Comparison of ENCODE assay signal across 20 mouse cellular contexts in genomic region chr13:73768311-73768710, GRCm38 (mm10). TPM values are rescaled to one million over a fixed set of nuclear protein-coding genes. Genes with fewer than 3 reads are reported as not detected.
DNase-seq lines count a peak whose midpoint lies in the region; ATAC-seq and TF ChIP-seq lines count a peak whose summit lies in the region.
"Had no signal": no experiment of that assay in that cellular context is flagged by ENCODE, and none has a peak within 500 bp of the region (broad histone marks: within the 10 kb centered on the region; RNA-seq: fewer than 3 reads in every experiment).

No protein-coding gene starts in this region.

- no peak overlapping the region for H3K9ac ChIP-seq in heart, embryonic 15.5 days
- 0 out of 2 replicates have a peak overlapping the region, but pooled peaks have one; percentile 28 for H3K9ac ChIP-seq in intestine, postnatal 0 days (ENCODE audit: low read depth, low read length)
- no peak overlapping the region for H3K9ac ChIP-seq in stomach, postnatal 0 days (ENCODE audit: low read length)
- H3K9ac ChIP-seq: hindbrain, embryonic 15.5 days; neural tube, embryonic 12.5 days had no signal

- H3K36me3 ChIP-seq in heart, embryonic 15.5 days, result no peaks in the 10 kb centered on the region
- H3K36me3 ChIP-seq in intestine, postnatal 0 days (ENCODE audit: control insufficient read depth, insufficient read depth), result no peaks in the 10 kb centered on the region
- peaks cover 2% of the 10 kb centered on the region; the same call in 1 of the 2 replicates for H3K36me3 ChIP-seq in stomach, postnatal 0 days (ENCODE audit: control insufficient read depth, insufficient read depth, low read length)
- H3K36me3 ChIP-seq: hindbrain, embryonic 15.5 days had no signal

- no peak for DNase-seq in heart, adult 9 months (ENCODE audit: low spot score in 2 of 2)
- peak; percentile 26 for DNase-seq in thymus, postnatal 14 days
- DNase-seq in thymus, postnatal 25 days, result no peak
- peak; percentile 58 for DNase-seq in stomach, postnatal 0 days (ENCODE audit: low spot score)
- no peak for DNase-seq in frontal cortex, adult 2 months (ENCODE audit: extremely low spot score in 1 of 2, low spot score in 1 of 2)
- DNase-seq: cerebellum, adult 9-10 months; heart, adult 11 months; heart, postnatal 14 days; kidney, postnatal 14 days; layer of hippocampus, adult 9-11 months; lung, adult 18-20 months; lung, postnatal 36 days had no signal

- H3K27ac ChIP-seq in heart, embryonic 15.5 days, result peak overlapping the region; percentile 5; the same call in 1 of the 2 replicates
- H3K27ac ChIP-seq in intestine, postnatal 0 days (ENCODE audit: low read depth, low read length), result peak overlapping the region; percentile 29
- H3K27ac ChIP-seq in stomach, postnatal 0 days (replicated peaks), result no peak overlapping the region
- H3K27ac ChIP-seq: hindbrain, embryonic 15.5 days; neural tube, embryonic 12.5 days had no signal

- no peak overlapping the region for H3K4me3 ChIP-seq in heart, embryonic 15.5 days
- no peak overlapping the region for H3K4me3 ChIP-seq in intestine, postnatal 0 days (ENCODE audit: low read depth, low read length)
- no peak overlapping the region for H3K4me3 ChIP-seq in stomach, postnatal 0 days (ENCODE audit: low read depth, low read length)
- H3K4me3 ChIP-seq: erythroblast, embryonic 14.5 days; hindbrain, embryonic 15.5 days; neural tube, embryonic 12.5 days had no signal

- H3K4me1 ChIP-seq in heart, embryonic 15.5 days (replicated peaks), result peaks cover 75% of the 10 kb centered on the region
- peaks cover 34% of the 10 kb centered on the region for H3K4me1 ChIP-seq in intestine, postnatal 0 days (replicated peaks; ENCODE audit: control insufficient read depth, insufficient read depth, low read length)
- H3K4me1 ChIP-seq in stomach, postnatal 0 days (replicated peaks; ENCODE audit: control insufficient read depth, insufficient read depth), result 0 out of 2 replicates have a peak, but pooled peaks cover 8% of the 10 kb centered on the region

- no peak for TF ChIP-seq CTCF in intestine, postnatal 0 days (IDR thresholded peaks at IDR 0.05; ENCODE audit: low read depth)
- TF ChIP-seq CTCF in stomach, postnatal 0 days (IDR thresholded peaks at IDR 0.05; ENCODE audit: low read depth), result no peak

- no peak for ATAC-seq in heart, embryonic 15.5 days (replicated peaks; ENCODE audit: insufficient number of reproducible peaks, insufficient read depth, low FRiP score, low read depth)
- ATAC-seq in intestine, postnatal 0 days, result 0 out of 2 replicates have a peak, but pooled peaks have one; percentile 4
- no peak for ATAC-seq in stomach, postnatal 0 days (ENCODE audit: low FRiP score, low TSS enrichment)
- ATAC-seq in frontal cortex, adult (ENCODE audit: low TSS enrichment), result no peak
- ATAC-seq: forebrain, embryonic 14.5 days; Patski had no signal

- no peaks in the 10 kb centered on the region for H3K27me3 ChIP-seq in heart, embryonic 15.5 days
- H3K27me3 ChIP-seq in intestine, postnatal 0 days (replicated peaks; ENCODE audit: control insufficient read depth, insufficient read depth, low read length), result no peaks in the 10 kb centered on the region
- H3K27me3 ChIP-seq in stomach, postnatal 0 days (ENCODE audit: control insufficient read depth, insufficient read depth, low read length), result no peaks in the 10 kb centered on the region
- H3K27me3 ChIP-seq: hindbrain, embryonic 15.5 days; neural tube, embryonic 12.5 days; Patski had no signal

- WGBS in heart, embryonic 15.5 days, result 79% methylated on average over 3 of the region's 3 CpGs
- WGBS in intestine, postnatal 0 days, result 45% methylated on average over 3 of the region's 3 CpGs
- 60% methylated on average over 3 of the region's 3 CpGs for WGBS in stomach, postnatal 0 days

- no peaks in the 10 kb centered on the region for H3K9me3 ChIP-seq in heart, embryonic 15.5 days (replicated peaks)
- H3K9me3 ChIP-seq in intestine, postnatal 0 days (ENCODE audit: control insufficient read depth), result no peaks in the 10 kb centered on the region
- H3K9me3 ChIP-seq in stomach, postnatal 0 days (ENCODE audit: control insufficient read depth, low read length), result no peaks in the 10 kb centered on the region
- H3K9me3 ChIP-seq: hindbrain, embryonic 15.5 days; neural tube, embryonic 12.5 days had no signal

- H3K4me2 ChIP-seq in heart, embryonic 15.5 days, result no peak overlapping the region
- peak overlapping the region; percentile 45 for H3K4me2 ChIP-seq in intestine, postnatal 0 days (replicated peaks; ENCODE audit: low read depth)
- H3K4me2 ChIP-seq in stomach, postnatal 0 days (replicated peaks; ENCODE audit: low read depth), result no peak overlapping the region
- H3K4me2 ChIP-seq: hindbrain, embryonic 15.5 days; neural tube, embryonic 12.5 days had no signal

- no peak for TF ChIP-seq EP300 in stomach, postnatal 0 days (optimal IDR thresholded peaks at IDR 0.05)

RNA-seq across cellular contexts. Expression of gene Slc12a7, which starts 35.4 kb away (rescaled TPM):
- 37.1 and 37.7 TPM in 2 replicates for polyA plus RNA-seq in heart, embryonic 15.5 days (2015; fragmentation: Nextera tagmentation; extraction: Ambion mirVana)
- 12.9 and 13.4 TPM in 2 replicates for polyA plus RNA-seq in intestine, postnatal 0 days (2015; fragmentation: Nextera tagmentation; extraction: Ambion mirVana)
- 17.9 and 19.0 TPM in 2 replicates for polyA plus RNA-seq in stomach, postnatal 0 days (2015; fragmentation: Nextera tagmentation; extraction: Ambion mirVana)
- polyA plus RNA-seq in frontal cortex, adult 2 months (2012; rRNA removed), result 6.4 and 6.7 TPM in 2 replicates

Comparison
In these comparisons a context has a peak if more than half of its experiments do, and no peak if none do; other contexts are left out.
1. DNase-seq: peak in thymus, postnatal 14 days (single experiment) and stomach, postnatal 0 days (single experiment); none in heart, adult 9 months (0 of 2), thymus, postnatal 25 days (single experiment) and frontal cortex, adult 2 months (0 of 2).